ENCODE assay signal across 8 mouse cellular contexts in the genomic region with DNA sequence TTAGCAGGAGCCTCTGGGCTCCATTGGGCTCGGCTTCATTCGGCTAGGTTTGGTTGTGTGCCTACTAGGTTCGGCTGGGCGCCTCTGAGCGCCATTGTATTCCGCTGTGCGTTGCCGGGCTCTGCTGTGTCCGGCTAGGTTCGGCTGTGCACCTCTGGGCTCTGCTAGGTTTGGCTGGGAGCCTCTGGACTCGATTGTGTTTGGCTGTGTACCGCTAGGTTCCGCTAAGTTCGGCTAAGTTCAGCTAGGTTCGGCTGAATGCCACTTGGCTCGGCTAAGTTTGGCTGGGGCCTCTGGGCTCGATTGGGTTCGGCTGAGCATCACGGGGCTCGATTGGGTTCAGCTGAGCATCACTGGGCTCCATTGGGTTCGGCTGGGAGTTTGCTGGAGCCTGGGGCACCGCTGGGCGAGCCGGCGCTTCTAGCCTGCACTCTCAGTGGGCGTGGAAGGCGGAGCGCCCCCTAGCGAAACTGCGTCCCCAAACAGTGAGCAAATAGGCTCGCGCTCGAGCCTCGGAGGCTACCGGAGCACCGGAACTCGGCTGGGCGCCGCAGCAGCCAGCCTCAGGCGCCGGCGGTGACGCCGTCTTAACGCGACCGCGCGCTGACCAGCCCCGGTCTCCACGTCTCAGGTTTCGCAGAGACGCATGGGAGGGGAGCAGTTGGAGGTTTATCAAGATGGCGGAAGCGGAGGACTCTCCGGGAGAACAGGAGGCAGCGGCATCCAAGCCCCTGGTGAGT. TPM values are rescaled to one million over a fixed set of nuclear protein-coding genes. Genes with fewer than 3 reads are reported as not detected.
DNase-seq lines count a peak whose midpoint lies in the region; ATAC-seq and TF ChIP-seq lines count a peak whose summit lies in the region.

No protein-coding gene starts in this region.

- CTCF ChIA-PET in Patski (lab: Charles Lee) = interaction anchor here (1.1 kb wide), 1 partner anchor 236 kb away, joined by 3 read pairs; no protein-coding TSS in a partner anchor

- peaks cover 19% of the 10 kb centered on the region for H3K36me3 ChIP-seq in hindbrain, embryonic 14.5 days (replicated peaks; ENCODE audit: control insufficient read depth, insufficient read depth)

- ATAC-seq in Patski = peak; percentile 79
- ATAC-seq in hindbrain, embryonic 14.5 days (ENCODE audit: low FRiP score) = peak; percentile 81

- peaks cover 9% of the 10 kb centered on the region for H3K4me1 ChIP-seq in hindbrain, embryonic 14.5 days (replicated peaks; ENCODE audit: control insufficient read depth, insufficient read depth, low read length)

- H3K9ac ChIP-seq in hindbrain, embryonic 14.5 days = peak overlapping the region; percentile 70

- no peak for TF ChIP-seq CTCF in Patski (IDR thresholded peaks at IDR 0.05)

- H3K27ac ChIP-seq in hindbrain, embryonic 14.5 days = peak overlapping the region; percentile 92

- WGBS in hindbrain, embryonic 14.5 days = 18% methylated on average over 57 of the region's 57 CpGs

- in situ Hi-C loops in Patski (cut with MboI; ENCODE audit: low pct_unique_long_range_greater_than_20kb) = no loop called here

- no peaks in the 10 kb centered on the region for H3K9me3 ChIP-seq in hindbrain, embryonic 14.5 days (ENCODE audit: control insufficient read depth, low read length)

- POLR2A ChIA-PET in Patski (lab: Charles Lee) = no interaction called here

- peak overlapping the region; percentile 58 for H3K4me2 ChIP-seq in hindbrain, embryonic 14.5 days (replicated peaks)

- peak overlapping the region; percentile 45 for H3K4me3 ChIP-seq in hindbrain, embryonic 14.5 days (replicated peaks; ENCODE audit: low read length)

- no peaks in the 10 kb centered on the region for H3K27me3 ChIP-seq in Patski
- H3K27me3 ChIP-seq in hindbrain, embryonic 14.5 days (ENCODE audit: control insufficient read depth, insufficient read depth, low read length) = no peaks in the 10 kb centered on the region

- DNase-seq in Patski (ENCODE audit: low read depth, low spot score) = peak; percentile 72
- DNase-seq in cerebellum, postnatal 14 days = peak; percentile 95
- DNase-seq in frontal cortex, postnatal 14 days (ENCODE audit: low spot score in 2 of 2) = peak; percentile 84 to 86
- peak; percentile 89 for DNase-seq in hindbrain, embryonic 14.5 days (ENCODE audit: low spot score)
- peak; percentile 85 for DNase-seq in left cerebral cortex, adult 11 months (ENCODE audit: low spot score)
- DNase-seq in lung, postnatal 4 days = peak; percentile 94 to 96
- DNase-seq in retina, postnatal 7 days (ENCODE audit: low read depth, low spot score) = peak; percentile 81
- peak; percentile 87 for DNase-seq in urinary bladder, adult 2 months (ENCODE audit: low spot score)

RNA-seq across cellular contexts. Expression of a gene that starts 1.6 kb away (rescaled TPM):
- 29.4 TPM for polyA plus RNA-seq in Patski (2021)
- 19.1 and 20.2 TPM in 2 replicates for polyA plus RNA-seq in hindbrain, embryonic 14.5 days (2014; fragmentation: Nextera tagmentation; extraction: Ambion mirVana)
- polyA plus RNA-seq in urinary bladder, adult 2 months (2012; rRNA removed) = 27.2 and 31.5 TPM in 2 replicates

RNA-seq across cellular contexts. Expression of a gene that starts 46.9 kb away (rescaled TPM):
- polyA plus RNA-seq in Patski (2021) = 12.6 TPM
- 39.7 and 41.6 TPM in 2 replicates for polyA plus RNA-seq in hindbrain, embryonic 14.5 days (2014; fragmentation: Nextera tagmentation; extraction: Ambion mirVana)
- polyA plus RNA-seq in urinary bladder, adult 2 months (2012; rRNA removed) = 10.7 and 11.6 TPM in 2 replicates

Comparison
In these comparisons a context has a peak if more than half of its experiments do, and no peak if none do; other contexts are left out.
1. Peak in every context shown above with its lines: DNase-seq, ATAC-seq, H3K4me3 ChIP-seq and H3K27ac ChIP-seq.